Mouse (Mus musculus) olfactory bulb, adult 2 months (tissue): ENCODE results near the gene Gm45213.

Experiments
- CTCF ChIP-seq: fragments of 200-500 bp; IDR thresholded peaks from 2 replicates; pipeline ENCODE4 v1.5.1; 2012; ENCODE audit warnings: low read depth, mild to moderate bottlenecking, low read length, moderate library complexity; ENCODE audit not compliant: insufficient read depth
- POLR2A ChIP-seq: fragments of 200-500 bp; IDR thresholded peaks from 2 replicates; pipeline ENCODE4 v1.6.1; 2012; ENCODE audit warnings: mild to moderate bottlenecking, low read depth, low read length, moderate library complexity; ENCODE audit not compliant: insufficient read depth

DNA sequence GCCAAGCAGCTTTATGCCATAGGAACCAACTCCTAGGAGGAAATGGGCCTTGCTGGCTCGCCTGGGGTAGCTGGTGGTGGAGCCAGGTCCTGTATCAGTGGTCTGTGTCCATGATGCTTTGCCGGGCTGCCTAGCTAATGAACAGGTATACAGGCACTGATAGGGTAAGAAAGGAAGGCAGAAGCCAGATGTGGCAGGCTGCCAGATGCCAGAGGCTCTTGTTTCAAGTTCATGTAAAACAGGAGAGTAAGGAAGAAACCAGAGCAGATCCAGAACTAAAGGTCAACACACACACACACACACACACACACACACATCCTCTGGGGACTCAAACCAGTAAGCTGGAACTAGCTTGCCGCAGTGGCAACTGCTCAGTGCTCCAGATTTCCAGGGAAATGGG lies 5.1 kb upstream of the Gm45213 start:
- TF ChIP-seq CTCF (no peak), POLR2A (no peak)
